Mouse (Mus musculus) CD4-positive, CD25-positive, alpha-beta regulatory T cell (primary cell): Measurements from ENCODE around the gene Pkd2. TPM values are rescaled to one million over a fixed set of nuclear protein-coding genes. Genes with fewer than 3 reads are reported as not detected.

Experiments
- polyA plus RNA-seq: library from polyadenylated mRNA; unstranded; fragments of 100-300 nt; shearing (Covaris generic); gene quantifications from one replicate; pipeline ENCODE4 v1.2.1, GENCODE M21; 2017

Gene Pkd2
- 0.19 TPM for polyA plus RNA-seq

DNA sequence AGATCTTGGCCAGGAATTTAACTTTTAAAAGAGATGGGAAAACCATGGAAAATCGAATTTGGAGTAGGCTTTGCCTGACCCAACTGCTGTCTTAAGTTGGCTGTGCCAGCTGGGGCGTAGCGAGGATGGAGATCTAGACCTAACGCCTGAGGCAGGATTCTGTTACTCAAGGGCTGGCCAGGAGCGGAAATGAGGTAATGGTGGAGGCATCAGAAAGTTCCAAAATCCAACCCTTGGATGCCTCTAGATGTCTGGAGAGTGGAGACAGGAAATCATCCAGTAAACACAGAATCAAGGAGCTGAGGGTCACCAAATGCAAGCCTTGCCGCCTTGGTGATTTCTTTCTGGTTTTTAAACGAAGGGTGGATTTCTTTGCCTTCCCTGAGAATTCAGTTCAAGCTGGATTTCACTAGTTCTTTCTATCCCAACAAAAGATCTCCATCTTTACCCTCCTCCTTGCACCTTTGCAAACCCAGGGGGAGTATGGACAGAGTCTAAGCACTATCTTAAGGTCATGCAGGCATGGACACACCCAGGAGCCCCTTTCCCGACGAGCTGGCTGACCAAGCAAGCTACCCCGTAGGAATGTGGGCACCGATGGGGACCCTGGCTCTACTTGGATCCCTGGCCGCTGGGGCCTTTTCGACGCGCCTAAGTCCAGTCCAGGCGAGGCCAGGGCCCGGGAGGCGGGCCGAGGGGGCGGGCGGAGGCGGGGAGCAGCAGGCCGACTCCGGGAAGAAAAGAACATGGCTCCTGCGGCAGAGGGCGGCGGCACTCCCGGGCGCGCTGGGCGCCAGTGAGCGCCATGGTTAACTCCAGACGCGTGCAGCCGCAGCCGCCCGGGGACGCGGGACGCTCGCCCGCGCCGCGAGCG is at the start of gene Pkd2:
TSS of gene Pkd2 (plus strand) at position 619 of the 874 bp plus-strand sequence.

DNA sequence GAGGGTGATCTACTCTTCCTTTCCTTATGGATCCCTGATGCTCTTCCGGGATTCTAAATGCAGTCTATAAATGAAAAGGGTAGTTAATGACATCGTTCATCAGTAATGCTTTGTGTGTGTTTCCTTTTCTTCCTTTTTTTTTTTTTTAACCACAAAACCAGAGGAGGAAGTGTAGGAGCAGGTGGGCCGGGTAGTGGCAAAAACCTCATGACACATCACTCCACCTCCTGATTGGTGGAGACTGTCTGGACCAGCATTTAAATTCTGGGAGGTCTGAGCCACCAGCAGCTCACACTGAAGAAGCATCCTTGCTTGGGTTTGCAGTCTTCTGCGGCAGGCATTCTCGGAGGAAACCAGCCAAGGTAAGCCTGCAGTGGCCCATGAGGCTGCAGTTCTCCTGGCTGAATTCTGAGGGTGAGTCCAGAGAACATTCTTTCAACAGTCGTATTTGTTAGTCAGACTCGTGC is 24.4 kb upstream of the Pkd2 start, which contains the start of gene Spp1:
TSS of gene Spp1 (plus strand) at position 284 of the 467 bp plus-strand sequence.

DNA sequence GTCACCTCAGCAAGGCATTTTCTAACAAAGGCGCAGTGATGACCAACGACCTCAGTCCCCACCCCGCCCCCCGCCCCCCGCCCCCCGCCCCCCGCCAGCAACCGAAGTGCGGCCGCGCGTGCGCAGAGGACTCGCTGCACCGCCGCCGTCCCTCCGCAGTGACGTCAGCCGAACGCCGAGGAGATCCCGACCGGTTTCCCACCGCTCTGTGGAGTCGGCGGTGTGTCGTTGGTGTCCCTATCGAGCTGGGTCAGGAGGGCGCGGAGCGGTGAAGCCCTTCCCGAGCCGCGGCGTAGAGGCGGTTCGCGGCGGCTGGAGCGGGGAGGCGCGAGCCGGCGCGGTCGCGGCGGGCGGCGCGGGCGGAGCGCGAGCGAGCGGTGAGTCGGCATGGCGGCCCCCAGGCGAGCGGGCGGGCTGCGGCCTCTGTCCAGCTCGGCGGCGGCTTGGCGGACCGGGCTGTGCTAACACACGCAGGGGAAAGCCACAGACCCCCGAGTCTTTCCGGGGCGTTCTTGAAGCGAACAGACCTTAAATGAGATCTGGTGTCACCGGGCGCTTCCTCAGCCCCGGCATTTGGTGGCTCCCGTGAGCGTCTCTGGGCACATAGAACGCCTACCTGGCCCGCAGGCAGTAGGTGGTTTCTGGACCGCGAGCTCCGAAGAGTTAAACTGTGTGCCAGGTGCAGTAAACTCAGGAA is 49.1 kb downstream of the Pkd2 start, which contains the start of gene BC005561:
TSS of gene BC005561 (plus strand) at position 158 of the 697 bp plus-strand sequence.

Other genes with a start within 250 kb of the Pkd2 start
- not detected for gene Ibsp, start 160.3 kb upstream of the Pkd2 start, polyA plus RNA-seq
- gene Mepe, start 134.1 kb upstream of the Pkd2 start, polyA plus RNA-seq: not detected
- not detected for gene Spp1, start 24.3 kb upstream of the Pkd2 start, polyA plus RNA-seq
- 14.6 TPM for gene BC005561, start 48.9 kb downstream of the Pkd2 start, polyA plus RNA-seq